Mouse (Mus musculus) hindbrain, embryonic 14.5 days (tissue): Measurements from ENCODE around the gene Cd163. TPM values are rescaled to one million over a fixed set of nuclear protein-coding genes. Genes with fewer than 3 reads are reported as not detected.

Experiments
- ATAC-seq: fragments of 200-750 bp; cut with Nextera tagmentation; 2 replicates; pipeline ENCODE4 v1.8.0; 2017; ENCODE audit warnings: moderate number of reproducible peaks, mild to moderate bottlenecking, moderate TSS enrichment, moderate library complexity; ENCODE audit not compliant: low FRiP score
- DNase-seq: peaks from one replicate; pipeline ENCODE4 v3.0.0-alpha.2; 2015; ENCODE audit warnings: low spot score
- H3K27ac ChIP-seq: fragments of 300-500 bp; sonication (generic); 2 replicates; pipeline ENCODE4 v1.5.1; 2014; ENCODE audit warnings: mild to moderate bottlenecking, moderate library complexity
- H3K27me3 ChIP-seq: fragments of 300-500 bp; sonication (generic); 2 replicates; pipeline ENCODE4 v1.6.1; 2014; ENCODE audit warnings: mild to moderate bottlenecking, low read length, mixed read lengths; ENCODE audit not compliant: control insufficient read depth, insufficient read depth
- H3K36me3 ChIP-seq: fragments of 300-500 bp; sonication (generic); replicated peaks from 2 replicates; pipeline ENCODE4 v1.6.1; 2014; ENCODE audit not compliant: control insufficient read depth, insufficient read depth
- H3K4me1 ChIP-seq: fragments of 300-500 bp; sonication (generic); replicated peaks from 2 replicates; pipeline ENCODE4 v1.6.1; 2014; ENCODE audit warnings: antibody characterized with exemption, low read length, mixed read lengths; ENCODE audit not compliant: control insufficient read depth, insufficient read depth
- H3K4me2 ChIP-seq: fragments of 300-500 bp; sonication (generic); replicated peaks from 2 replicates; pipeline ENCODE4 v1.6.1; 2014; ENCODE audit warnings: mild to moderate bottlenecking, moderate library complexity
- H3K4me3 ChIP-seq: fragments of 300-500 bp; sonication (generic); replicated peaks from 2 replicates; pipeline ENCODE4 v1.5.1; 2014; ENCODE audit warnings: mild to moderate bottlenecking, low read length
- H3K9ac ChIP-seq: fragments of 300-500 bp; sonication (generic); 2 replicates; pipeline ENCODE4 v1.6.1; 2014
- H3K9me3 ChIP-seq: fragments of 300-500 bp; sonication (generic); 2 replicates; pipeline ENCODE4 v1.6.1; 2016; ENCODE audit warnings: low read length; ENCODE audit not compliant: control insufficient read depth
- WGBS: fragments of 180-500 bp; shearing (Covaris S2); extraction: QIAGEN DNeasy Blood & Tissue Kit; methylation state at CpG from one replicate; pipeline ENCODE4 v1.1.7; 2014; 5-methylcytosine and 5-hydroxymethylcytosine counted together
- polyA plus RNA-seq: library from polyadenylated mRNA; unstranded; fragments of >200 nt; fragmentation: Nextera tagmentation; extraction: Ambion mirVana; gene quantifications from 2 replicates; pipeline ENCODE4 v1.2.1, GENCODE M21; 2014

The Cd163 gene
- polyA plus RNA-seq, 1 experiment from 2014 or later = 0.27 TPM

DNA sequence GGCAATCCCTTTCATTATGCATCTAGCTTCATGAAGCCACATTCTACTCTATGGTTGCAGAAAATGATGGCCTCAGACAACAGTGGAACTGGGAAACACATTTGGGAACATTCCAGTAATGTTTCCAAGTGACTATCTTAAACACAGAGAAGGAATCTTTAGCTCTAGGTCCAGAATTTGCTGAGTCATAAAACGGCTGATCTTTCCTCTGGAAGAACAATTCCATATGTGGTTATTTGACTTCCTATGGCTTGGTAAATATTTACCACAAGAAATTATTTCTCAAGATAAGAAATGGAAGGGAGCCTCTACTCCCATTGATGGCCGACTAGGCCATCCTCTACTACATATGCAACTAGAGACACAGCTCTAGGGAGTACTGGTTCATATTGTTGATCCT, 48.8 kb downstream of the Cd163 start:
- 85% methylated on average over 2 of the region's 2 CpGs for WGBS
- Histone ChIP-seq H3K4me2 (no peak overlapping the region), H3K36me3 (no peaks in the 10 kb centered on the region), H3K4me1 (no peaks in the 10 kb centered on the region), H3K9ac (no peak overlapping the region), H3K27me3 (no peaks in the 10 kb centered on the region), H3K4me3 (no peak overlapping the region), H3K27ac (no peak overlapping the region), H3K9me3 (no peaks in the 10 kb centered on the region)
- ATAC-seq = no peak
- DNase-seq = no peak

DNA sequence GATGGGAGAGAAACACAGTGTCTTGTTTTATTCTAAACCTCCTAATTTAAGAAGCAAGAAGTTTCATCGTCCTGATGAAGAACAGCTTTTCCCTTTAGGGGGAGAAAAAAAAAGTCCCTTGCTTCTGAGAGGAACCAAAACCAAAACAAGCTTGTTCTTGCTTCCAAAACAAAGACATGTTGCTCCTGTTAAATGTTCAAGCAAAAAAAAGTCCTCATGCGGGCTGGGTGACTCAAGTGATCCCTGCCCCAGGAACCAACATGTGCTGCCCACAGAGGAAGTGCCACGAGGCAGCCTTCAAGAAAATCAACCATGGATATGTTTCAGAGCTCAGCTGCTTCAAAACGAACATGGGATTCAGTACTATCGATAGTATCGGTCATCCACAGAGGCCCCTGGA, 54.5 kb downstream of the Cd163 start:
- DNase-seq (no peak), ATAC-seq (no peak)
- Histone ChIP-seq H3K4me2 (no peak overlapping the region), H3K9ac (no peak overlapping the region), H3K27ac (no peak overlapping the region), H3K9me3 (no peaks in the 10 kb centered on the region), H3K27me3 (no peaks in the 10 kb centered on the region), H3K4me1 (no peaks in the 10 kb centered on the region), H3K36me3 (no peaks in the 10 kb centered on the region), H3K4me3 (no peak overlapping the region)
- 89% methylated on average over 6 of the region's 6 CpGs for WGBS

- DNase-seq (no peak), ATAC-seq (no peak)
- Histone ChIP-seq H3K4me1 (no peaks in the 10 kb centered on the region), H3K4me3 (no peak overlapping the region), H3K9me3 (no peaks in the 10 kb centered on the region), H3K27me3 (no peaks in the 10 kb centered on the region), H3K36me3 (no peaks in the 10 kb centered on the region), H3K4me2 (no peak overlapping the region), H3K27ac (no peak overlapping the region), H3K9ac (no peak overlapping the region)
- 49% methylated on average over 6 of the region's 6 CpGs for WGBS
Observed at GRCm38 (mm10) chr6:124360549-124360948, 56.1 kb downstream of the Cd163 start.

GRCm38 (mm10) chr6:124364328-124364727, 59.9 kb downstream of the Cd163 start:
- Histone ChIP-seq H3K4me3 (no peak overlapping the region), H3K27ac (no peak overlapping the region)

DNA sequence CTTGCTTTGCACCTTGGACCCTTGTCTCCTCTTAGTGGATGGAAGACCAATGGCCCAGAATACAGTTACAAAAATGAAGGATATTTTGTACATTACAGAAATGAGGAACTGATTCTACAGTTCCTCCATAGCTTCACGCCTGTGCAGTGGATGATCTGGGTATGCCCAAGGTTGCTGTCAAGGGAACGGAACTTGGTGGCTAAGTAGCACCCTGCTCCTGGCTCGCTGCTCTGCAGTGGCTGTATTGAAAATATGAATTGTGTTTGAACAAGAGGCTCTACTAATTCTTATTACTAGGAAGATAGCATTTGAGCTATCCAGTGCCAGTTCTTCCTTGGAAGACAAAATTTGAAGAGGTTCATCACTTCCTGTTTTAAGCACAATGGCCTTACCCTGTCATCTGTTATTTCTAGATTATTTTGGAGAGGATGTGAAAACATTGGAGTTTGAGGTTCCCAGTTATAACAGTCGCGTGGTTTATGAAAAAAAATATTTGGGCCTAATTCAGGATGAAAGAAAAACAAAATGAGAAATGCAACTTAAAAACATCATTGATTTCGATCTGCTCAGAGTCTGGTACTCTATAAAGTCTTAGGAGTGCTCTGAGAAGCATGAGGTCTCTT, 69.2 kb downstream of the Cd163 start:
- no peaks in the 10 kb centered on the region for H3K9me3 ChIP-seq
- ATAC-seq = no peak
- H3K27ac ChIP-seq = no peak overlapping the region
- no peaks in the 10 kb centered on the region for H3K36me3 ChIP-seq
- H3K4me1 ChIP-seq = no peaks in the 10 kb centered on the region
- H3K4me3 ChIP-seq = no peak overlapping the region
- no peak overlapping the region for H3K4me2 ChIP-seq
- H3K9ac ChIP-seq = no peak overlapping the region
- 91% methylated on average over 6 of the region's 6 CpGs for WGBS
- no peaks in the 10 kb centered on the region for H3K27me3 ChIP-seq
- DNase-seq = no peak

More at GRCm38 (mm10) chr6:124364328-124364727, 59.9 kb downstream of the Cd163 start:
- no peaks in the 10 kb centered on the region for H3K36me3 ChIP-seq
- H3K9me3 ChIP-seq = no peaks in the 10 kb centered on the region
- ATAC-seq = no peak
- no peaks in the 10 kb centered on the region for H3K27me3 ChIP-seq
- WGBS = 56% methylated on average over 5 of the region's 5 CpGs
- no peaks in the 10 kb centered on the region for H3K4me1 ChIP-seq
- H3K9ac ChIP-seq = no peak overlapping the region
- H3K4me2 ChIP-seq = no peak overlapping the region
- no peak for DNase-seq

DNA sequence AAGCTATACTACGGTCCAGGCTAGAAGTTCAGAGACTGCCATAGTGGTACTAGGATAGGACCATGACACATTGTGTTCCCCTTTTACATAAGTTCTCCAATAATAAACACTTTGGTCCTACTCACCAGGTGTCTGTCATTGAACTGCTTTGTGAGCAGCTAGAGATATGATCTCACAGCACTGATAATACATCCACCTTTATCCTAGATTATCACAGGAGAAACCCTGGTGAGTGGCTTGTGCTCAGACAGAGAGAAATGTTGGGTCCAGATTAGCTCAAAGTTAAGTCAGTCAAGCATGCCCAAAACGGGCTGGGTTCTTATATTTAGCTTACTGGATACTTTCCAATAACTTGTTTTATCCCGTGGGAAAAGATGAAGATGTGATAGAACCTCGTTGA, 70.2 kb downstream of the Cd163 start:
- Histone ChIP-seq H3K9ac (no peak overlapping the region), H3K27me3 (no peaks in the 10 kb centered on the region), H3K4me3 (no peak overlapping the region), H3K9me3 (no peaks in the 10 kb centered on the region), H3K4me2 (no peak overlapping the region), H3K27ac (no peak overlapping the region), H3K36me3 (no peaks in the 10 kb centered on the region), H3K4me1 (no peaks in the 10 kb centered on the region)
- ATAC-seq (no peak), DNase-seq (no peak)
- WGBS = 85% methylated on average over 4 of the region's 4 CpGs

DNA sequence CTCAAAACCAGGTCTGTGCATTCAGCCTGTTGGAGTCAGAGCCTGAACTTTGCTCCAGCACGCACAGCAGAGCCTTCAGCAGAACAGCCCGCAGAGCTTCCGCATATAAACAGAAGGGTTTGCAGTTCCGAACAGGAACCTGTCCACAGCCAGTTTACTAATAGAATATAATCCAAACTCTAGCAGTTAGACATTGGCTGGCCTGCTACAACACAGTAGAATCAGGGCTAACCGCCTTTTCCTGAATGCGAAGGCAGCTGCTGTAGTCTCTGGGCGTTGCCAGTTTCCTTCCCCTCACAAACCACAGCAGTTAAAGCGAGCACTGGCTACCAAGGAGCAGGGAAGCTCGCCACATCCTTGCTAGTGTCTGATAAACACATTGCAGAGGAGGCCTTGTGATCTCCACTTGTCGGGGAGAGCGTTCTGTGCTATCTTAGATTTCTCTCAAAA, 71.0 kb downstream of the Cd163 start:
- H3K4me2 ChIP-seq = no peak overlapping the region

DNA sequence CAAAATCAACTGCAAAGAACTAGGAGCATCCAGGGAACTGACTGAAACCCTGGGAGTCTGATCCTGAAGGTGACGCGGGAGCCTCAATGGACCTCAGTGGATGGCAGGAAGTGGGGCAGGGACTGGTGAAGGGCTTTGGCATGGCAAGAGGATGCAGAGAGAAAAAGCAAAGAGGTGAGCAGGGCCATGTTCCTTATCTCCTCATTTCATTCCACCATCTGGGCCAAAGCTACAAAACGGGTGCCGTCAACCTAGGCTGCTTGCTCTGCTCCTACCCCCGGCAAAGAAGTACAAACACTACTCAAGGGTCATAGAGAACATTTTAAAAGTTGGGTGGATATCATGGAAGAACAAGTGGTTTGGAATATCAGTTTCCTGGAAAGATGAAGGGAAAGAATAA, 71.9 kb downstream of the Cd163 start:
- Histone ChIP-seq H3K4me3 (no peak overlapping the region), H3K27me3 (no peaks in the 10 kb centered on the region), H3K4me1 (no peaks in the 10 kb centered on the region), H3K36me3 (no peaks in the 10 kb centered on the region), H3K4me2 (no peak overlapping the region), H3K27ac (no peak overlapping the region), H3K9me3 (no peaks in the 10 kb centered on the region), H3K9ac (no peak overlapping the region)
- DNase-seq (no peak), ATAC-seq (no peak)
- WGBS = 91% methylated on average over 5 of the region's 5 CpGs

More for the DNA sequence above, 71.0 kb downstream of the Cd163 start:
- Histone ChIP-seq H3K27me3 (no peaks in the 10 kb centered on the region), H3K27ac (no peak overlapping the region), H3K4me1 (no peaks in the 10 kb centered on the region), H3K9ac (no peak overlapping the region), H3K9me3 (no peaks in the 10 kb centered on the region), H3K4me3 (no peak overlapping the region), H3K36me3 (no peaks in the 10 kb centered on the region)
- ATAC-seq = no peak
- no peak for DNase-seq
- WGBS = 89% methylated on average over 11 of the region's 11 CpGs

DNA sequence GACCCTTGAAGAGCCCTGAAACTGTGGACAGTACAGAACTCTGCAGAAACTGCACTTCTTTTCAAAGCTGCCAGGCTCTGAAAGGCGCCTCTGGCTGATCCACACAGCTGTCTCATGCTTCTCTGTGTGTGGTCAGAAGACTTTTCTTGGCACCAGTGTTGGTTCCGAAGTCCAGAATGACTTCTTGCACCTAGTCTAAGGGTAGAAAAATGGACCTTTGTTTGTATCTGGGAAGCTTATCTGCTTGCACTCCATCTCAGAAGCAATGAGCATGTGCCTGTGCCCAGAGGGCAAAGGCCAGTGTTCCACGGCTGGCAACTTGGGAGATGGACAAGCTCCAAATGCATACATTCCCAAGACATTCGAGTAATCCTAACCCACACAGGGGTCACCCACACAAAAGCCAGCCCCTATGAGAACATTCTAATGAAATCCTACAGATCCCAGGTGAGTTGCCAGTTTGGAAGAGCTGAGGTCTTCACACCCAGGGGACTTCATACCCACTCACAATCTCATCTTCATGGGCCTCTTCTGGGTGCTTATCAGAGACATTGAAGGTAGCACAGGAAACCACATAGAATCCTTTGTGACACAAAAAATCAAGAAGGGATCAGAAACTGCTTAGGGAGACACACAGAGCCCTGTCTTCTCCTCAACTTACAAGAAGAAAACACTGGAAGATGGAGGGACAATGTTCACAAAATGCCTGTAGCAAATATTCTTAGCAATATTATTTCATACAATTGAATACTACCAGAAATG, 73.2 kb downstream of the Cd163 start:
- DNase-seq = no peak
- H3K36me3 ChIP-seq = no peaks in the 10 kb centered on the region
- no peak overlapping the region for H3K27ac ChIP-seq
- no peak overlapping the region for H3K4me2 ChIP-seq
- H3K27me3 ChIP-seq = no peaks in the 10 kb centered on the region
- WGBS = 84% methylated on average over 4 of the region's 4 CpGs
- no peaks in the 10 kb centered on the region for H3K4me1 ChIP-seq
- ATAC-seq = no peak
- no peaks in the 10 kb centered on the region for H3K9me3 ChIP-seq
- no peak overlapping the region for H3K4me3 ChIP-seq
- no peak overlapping the region for H3K9ac ChIP-seq
